Mouse (Mus musculus) kidney, adult 2 months (tissue): Measurements from ENCODE around the gene Gxylt2.

Experiments
- CTCF ChIP-seq: fragments of 200-500 bp; conservative IDR thresholded peaks from 2 replicates; pipeline ENCODE4 v1.5.1; 2011; ENCODE audit warnings: low read depth, mild to moderate bottlenecking, control low read depth, low read length, moderate library complexity, mixed read lengths; ENCODE audit not compliant: insufficient read depth, insufficient read length
- POLR2A ChIP-seq: fragments of 200-500 bp; IDR thresholded peaks from one replicate; pipeline ENCODE4 v1.6.1; 2011; ENCODE audit warnings: low read depth, low read length, control low read depth

GRCm38 (mm10) chr6:100789161-100789560, 84.6 kb downstream of the Gxylt2 start:
- TF ChIP-seq CTCF (no peak), POLR2A (no peak)
